Mouse (Mus musculus): ENCODE measurements around the gene Pard3b. TPM values are rescaled to one million over a fixed set of nuclear protein-coding genes. Genes with fewer than 3 reads are reported as not detected.

Pard3b gene
- polyA plus RNA-seq, 1 experiment from 2014 or later: 13.8 TPM

DNA sequence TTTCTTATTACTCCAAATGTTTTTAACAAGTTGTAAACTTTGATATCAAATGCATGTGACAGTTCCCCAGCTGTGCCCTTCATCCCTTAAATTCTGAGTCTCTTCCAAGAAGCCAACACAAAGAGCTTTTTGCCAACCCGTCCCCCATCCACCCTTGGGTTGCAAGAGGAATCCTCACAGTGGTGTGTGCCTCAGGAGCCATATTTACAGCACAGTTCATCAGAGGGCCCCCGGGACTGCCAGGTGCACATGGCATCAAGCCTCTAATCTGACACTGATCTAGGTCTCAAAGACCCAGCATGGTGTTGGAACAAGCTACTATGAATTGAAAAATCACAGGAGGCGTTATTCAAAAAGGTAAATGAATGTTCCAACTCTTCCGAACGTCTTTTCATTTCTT lies 980.8 kb downstream of the Pard3b start:
- no peak for ATAC-seq (ENCODE audit: low FRiP score, low TSS enrichment)

DNA sequence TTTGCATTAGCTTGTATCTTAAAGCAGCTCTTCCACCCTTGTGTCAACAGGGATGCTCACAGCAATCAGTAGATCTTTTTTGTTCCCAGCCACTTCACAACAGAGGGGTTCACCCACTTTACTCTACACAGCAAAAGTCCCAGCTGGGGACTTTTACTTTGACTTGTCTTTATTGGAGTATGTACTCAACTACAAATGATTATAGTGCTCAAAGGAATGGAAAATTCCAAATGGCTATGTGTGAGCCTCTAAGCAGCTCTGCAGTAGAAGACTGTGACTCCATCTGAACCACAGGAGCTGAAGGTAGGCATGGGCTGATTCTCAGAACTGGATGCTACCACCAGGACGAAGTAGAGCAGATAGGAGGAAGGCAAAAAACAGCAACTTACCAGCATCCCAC lies 983.8 kb downstream of the Pard3b start:
- H3K36me3 ChIP-seq (ENCODE audit: control insufficient read depth, insufficient read depth, low read length): no peaks in the 10 kb centered on the region
- no peak overlapping the region for H3K4me2 ChIP-seq (replicated peaks; ENCODE audit: low read depth)
- H3K27me3 ChIP-seq (ENCODE audit: control insufficient read depth, insufficient read depth, low read length): no peaks in the 10 kb centered on the region
- no peak for ATAC-seq (ENCODE audit: low FRiP score, low TSS enrichment)
- no peak overlapping the region for H3K4me3 ChIP-seq (ENCODE audit: low read depth, low read length)
- H3K9ac ChIP-seq (ENCODE audit: low read length): no peak overlapping the region
- TF ChIP-seq EP300 (optimal IDR thresholded peaks at IDR 0.05) (no peak), CTCF (IDR thresholded peaks at IDR 0.05; ENCODE audit: low read depth) (no peak)
- no peak overlapping the region for H3K27ac ChIP-seq (replicated peaks)
- H3K4me1 ChIP-seq (replicated peaks; ENCODE audit: control insufficient read depth, insufficient read depth): no peaks in the 10 kb centered on the region
- 95% methylated on average over 1 of the region's 1 CpGs for WGBS
- H3K9me3 ChIP-seq (ENCODE audit: control insufficient read depth, low read length): no peaks in the 10 kb centered on the region
- DNase-seq (ENCODE audit: low spot score): no peak

More for the DNA sequence above, 980.8 kb downstream of the Pard3b start:
- H3K9ac ChIP-seq (ENCODE audit: low read length): no peak overlapping the region
- H3K36me3 ChIP-seq (ENCODE audit: control insufficient read depth, insufficient read depth, low read length): no peaks in the 10 kb centered on the region
- no peak for TF ChIP-seq EP300 (optimal IDR thresholded peaks at IDR 0.05)
- no peak for TF ChIP-seq CTCF (IDR thresholded peaks at IDR 0.05; ENCODE audit: low read depth)
- H3K4me2 ChIP-seq (replicated peaks; ENCODE audit: low read depth): no peak overlapping the region
- no peak for DNase-seq (ENCODE audit: low spot score)
- no peaks in the 10 kb centered on the region for H3K9me3 ChIP-seq (ENCODE audit: control insufficient read depth, low read length)
- H3K4me3 ChIP-seq (ENCODE audit: low read depth, low read length): no peak overlapping the region
- H3K27ac ChIP-seq (replicated peaks): no peak overlapping the region
- H3K4me1 ChIP-seq (replicated peaks; ENCODE audit: control insufficient read depth, insufficient read depth): no peaks in the 10 kb centered on the region
- 90% methylated on average over 5 of the region's 5 CpGs for WGBS
- no peaks in the 10 kb centered on the region for H3K27me3 ChIP-seq (ENCODE audit: control insufficient read depth, insufficient read depth, low read length)

GRCm38 (mm10) chr1:62624166-62624565 lies 985.5 kb downstream of the Pard3b start:
- ATAC-seq (ENCODE audit: low FRiP score, low TSS enrichment) (no peak), DNase-seq (ENCODE audit: low spot score) (peak; percentile 3)
- no peaks in the 10 kb centered on the region for H3K4me1 ChIP-seq (replicated peaks; ENCODE audit: control insufficient read depth, insufficient read depth)
- H3K4me3 ChIP-seq (ENCODE audit: low read depth, low read length): no peak overlapping the region
- H3K27ac ChIP-seq (replicated peaks): no peak overlapping the region
- H3K27me3 ChIP-seq (ENCODE audit: control insufficient read depth, insufficient read depth, low read length): no peaks in the 10 kb centered on the region
- H3K36me3 ChIP-seq (ENCODE audit: control insufficient read depth, insufficient read depth, low read length): no peaks in the 10 kb centered on the region
- TF ChIP-seq CTCF (IDR thresholded peaks at IDR 0.05; ENCODE audit: low read depth): no peak
- no peak for TF ChIP-seq EP300 (optimal IDR thresholded peaks at IDR 0.05)
- 92% methylated on average over 2 of the region's 2 CpGs for WGBS
- no peak overlapping the region for H3K9ac ChIP-seq (ENCODE audit: low read length)
- H3K4me2 ChIP-seq (replicated peaks; ENCODE audit: low read depth): no peak overlapping the region
- no peaks in the 10 kb centered on the region for H3K9me3 ChIP-seq (ENCODE audit: control insufficient read depth, low read length)

- Histone ChIP-seq H3K9ac (ENCODE audit: low read length) (no peak overlapping the region), H3K36me3 (ENCODE audit: control insufficient read depth, insufficient read depth, low read length) (no peaks in the 10 kb centered on the region), H3K4me1 (replicated peaks; ENCODE audit: control insufficient read depth, insufficient read depth) (no peaks in the 10 kb centered on the region), H3K27ac (replicated peaks) (no peak overlapping the region), H3K4me2 (replicated peaks; ENCODE audit: low read depth) (no peak overlapping the region), H3K9me3 (ENCODE audit: control insufficient read depth, low read length) (no peaks in the 10 kb centered on the region), H3K27me3 (ENCODE audit: control insufficient read depth, insufficient read depth, low read length) (no peaks in the 10 kb centered on the region), H3K4me3 (ENCODE audit: low read depth, low read length) (no peak overlapping the region)
- WGBS: 89% methylated on average over 6 of the region's 6 CpGs
- ATAC-seq (ENCODE audit: low FRiP score, low TSS enrichment): no peak
- DNase-seq (ENCODE audit: low spot score): peak; percentile 1
- TF ChIP-seq CTCF (IDR thresholded peaks at IDR 0.05; ENCODE audit: low read depth) (no peak), EP300 (optimal IDR thresholded peaks at IDR 0.05) (no peak)
Measured at GRCm38 (mm10) chr1:62624836-62625235, 986.2 kb downstream of the Pard3b start.

DNA sequence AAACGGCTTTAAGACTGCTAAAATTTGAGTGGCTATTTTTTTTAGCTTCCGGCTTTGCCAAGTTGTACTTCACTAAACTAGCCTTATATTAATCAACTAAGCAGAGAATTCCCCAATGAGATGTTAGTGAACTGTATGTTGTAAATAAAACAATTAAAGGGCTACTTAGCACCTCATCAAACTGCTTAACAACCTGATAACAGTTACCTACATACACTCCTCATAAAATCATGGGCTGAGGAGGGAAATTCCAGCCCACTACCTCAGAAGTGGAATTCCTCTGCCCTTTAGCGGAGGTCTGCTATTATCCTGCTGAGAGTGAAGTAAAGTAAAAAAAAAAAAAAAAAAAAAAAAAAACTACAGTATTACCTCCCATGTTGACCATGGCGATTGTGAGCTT lies 986.7 kb downstream of the Pard3b start:
- DNase-seq (ENCODE audit: low spot score) (peak; percentile 3), ATAC-seq (ENCODE audit: low FRiP score, low TSS enrichment) (no peak)
- Histone ChIP-seq H3K4me3 (ENCODE audit: low read depth, low read length) (no peak overlapping the region), H3K4me1 (replicated peaks; ENCODE audit: control insufficient read depth, insufficient read depth) (no peaks in the 10 kb centered on the region), H3K27ac (replicated peaks) (no peak overlapping the region), H3K4me2 (replicated peaks; ENCODE audit: low read depth) (no peak overlapping the region), H3K9me3 (ENCODE audit: control insufficient read depth, low read length) (no peaks in the 10 kb centered on the region), H3K9ac (ENCODE audit: low read length) (no peak overlapping the region), H3K36me3 (ENCODE audit: control insufficient read depth, insufficient read depth, low read length) (no peaks in the 10 kb centered on the region), H3K27me3 (ENCODE audit: control insufficient read depth, insufficient read depth, low read length) (no peaks in the 10 kb centered on the region)
- 81% methylated on average over 4 of the region's 4 CpGs for WGBS
- TF ChIP-seq EP300 (optimal IDR thresholded peaks at IDR 0.05) (no peak), CTCF (IDR thresholded peaks at IDR 0.05; ENCODE audit: low read depth) (no peak)

- no peaks in the 10 kb centered on the region for H3K36me3 ChIP-seq (ENCODE audit: control insufficient read depth, insufficient read depth, low read length)
- H3K27ac ChIP-seq (replicated peaks): no peak overlapping the region
- H3K4me1 ChIP-seq (replicated peaks; ENCODE audit: control insufficient read depth, insufficient read depth): no peaks in the 10 kb centered on the region
- whole genome bisulfite sequencing: 64% methylated on average over 10 of the region's 10 CpGs
- DNase-seq (ENCODE audit: low spot score) (peak; percentile 43), ATAC-seq (ENCODE audit: low FRiP score, low TSS enrichment) (peak; percentile 76)
- no peaks in the 10 kb centered on the region for H3K9me3 ChIP-seq (ENCODE audit: control insufficient read depth, low read length)
- H3K4me2 ChIP-seq (replicated peaks; ENCODE audit: low read depth): no peak overlapping the region
- no peaks in the 10 kb centered on the region for H3K27me3 ChIP-seq (ENCODE audit: control insufficient read depth, insufficient read depth, low read length)
- H3K9ac ChIP-seq (ENCODE audit: low read length): no peak overlapping the region
- H3K4me3 ChIP-seq (ENCODE audit: low read depth, low read length): no peak overlapping the region
- no peak for TF ChIP-seq EP300 (optimal IDR thresholded peaks at IDR 0.05)
- TF ChIP-seq CTCF (IDR thresholded peaks at IDR 0.05; ENCODE audit: low read depth): no peak
Measured at GRCm38 (mm10) chr1:62625819-62626505, 987.3 kb downstream of the Pard3b start.
